Mouse (Mus musculus) adrenal gland (tissue): ENCODE measurements at regions not wholly inside any gene's neighbourhood (a gene's known extent, or its start where the extent isn't known, plus 50 kb on each side); places are given as distances from the start of the nearest gene placed in this dataset.

ENCODE experiments used
- intact Hi-C: fragments of 180-260 bp; cut with DNase I; formaldehyde crosslinking; loops from one replicate; pipeline ENCODE4 v1.15.1; 2025

- intact Hi-C loops: no loop called here
These were observed 174.5 kb upstream of the Tas2r134 start for GRCm38 (mm10) chr2:51452816-51453215.

- intact Hi-C loops: no loop called here
These were observed 179.2 kb upstream of the Tas2r134 start for GRCm38 (mm10) chr2:51448121-51448520.

GRCm38 (mm10) chr2:51447616-51448015 is 179.7 kb upstream of the Tas2r134 start:
- intact Hi-C loops: no loop called here

GRCm38 (mm10) chr2:51444386-51445080 is 182.8 kb upstream of the Tas2r134 start:
- intact Hi-C loops: no loop called here

GRCm38 (mm10) chr2:51443946-51444345 is 183.4 kb upstream of the Tas2r134 start:
- intact Hi-C loops: no loop called here

GRCm38 (mm10) chr2:51439047-51439446 is 188.3 kb upstream of the Tas2r134 start:
- intact Hi-C loops: no loop called here

GRCm38 (mm10) chr2:51436590-51436989 is 190.7 kb upstream of the Tas2r134 start:
- intact Hi-C loops: no loop called here

GRCm38 (mm10) chr2:51431564-51431963 is 195.7 kb upstream of the Tas2r134 start:
- intact Hi-C loops: no loop called here

GRCm38 (mm10) chr2:51429716-51430115 is 197.6 kb upstream of the Tas2r134 start:
- intact Hi-C loops: no loop called here

- intact Hi-C loops: no loop called here
These were observed 204.9 kb upstream of the Tas2r134 start for GRCm38 (mm10) chr2:51422442-51422841.

- intact Hi-C loops: no loop called here
These were observed 209.2 kb upstream of the Tas2r134 start for GRCm38 (mm10) chr2:51417908-51418690.

- intact Hi-C loops: no loop called here
These were observed 238.9 kb upstream of the Tas2r134 start for GRCm38 (mm10) chr2:51388390-51388789.

- intact Hi-C loops: no loop called here
These were observed 238.2 kb upstream of the Rnd3 start for GRCm38 (mm10) chr2:51387136-51387535.

GRCm38 (mm10) chr2:51376597-51376996 is 227.7 kb upstream of the Rnd3 start:
- intact Hi-C loops: no loop called here

GRCm38 (mm10) chr2:51374636-51375035 is 225.7 kb upstream of the Rnd3 start:
- intact Hi-C loops: no loop called here

GRCm38 (mm10) chr2:51372771-51373170 is 223.9 kb upstream of the Rnd3 start:
- intact Hi-C loops: no loop called here

- intact Hi-C loops: no loop called here
These were observed 214.1 kb upstream of the Rnd3 start for GRCm38 (mm10) chr2:51362825-51363616.

- intact Hi-C loops: no loop called here
These were observed 206.4 kb upstream of the Rnd3 start for GRCm38 (mm10) chr2:51355281-51355680.

- intact Hi-C loops: no loop called here
These were observed 205.9 kb upstream of the Rnd3 start for GRCm38 (mm10) chr2:51354800-51355199.

- intact Hi-C loops: no loop called here
These were observed 200.7 kb upstream of the Rnd3 start for GRCm38 (mm10) chr2:51349614-51350013.

GRCm38 (mm10) chr2:51348774-51349173 is 199.9 kb upstream of the Rnd3 start:
- intact Hi-C loops: no loop called here

GRCm38 (mm10) chr2:51347086-51347485 is 198.2 kb upstream of the Rnd3 start:
- intact Hi-C loops: no loop called here
